Mouse (Mus musculus) cerebellum, adult 8-10 months (tissue): ENCODE data around the gene Fbp1.
"Not testable (repeated sequence)": the region's sequence is repeated elsewhere in the genome, so short reads cannot be mapped to it uniquely, and the experiment has no call there.

Experiments
- DNase-seq: peaks from one replicate; pipeline ENCODE4 v3.0.0; 2022

Fbp1 gene

DNA sequence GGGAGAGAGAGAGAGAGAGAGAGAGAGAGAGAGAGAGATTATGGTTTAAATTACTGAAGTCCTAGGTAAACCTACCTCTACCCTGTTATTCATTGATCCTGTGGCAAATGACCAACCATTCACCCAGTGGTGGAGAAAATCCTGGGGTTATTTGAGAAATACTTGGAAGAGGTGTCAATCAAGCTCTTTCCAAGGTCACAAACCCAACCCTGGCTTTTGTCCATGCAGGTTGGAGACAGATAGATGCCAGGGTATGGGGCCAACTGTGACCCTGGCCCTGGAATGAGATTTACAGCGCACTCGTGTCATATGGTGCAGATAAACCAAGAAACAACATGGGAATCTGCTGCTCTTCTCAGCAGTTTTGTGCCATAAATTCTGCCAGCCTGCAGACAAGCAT is 4.6 kb downstream of the Fbp1 start:
- no peak for DNase-seq

DNA sequence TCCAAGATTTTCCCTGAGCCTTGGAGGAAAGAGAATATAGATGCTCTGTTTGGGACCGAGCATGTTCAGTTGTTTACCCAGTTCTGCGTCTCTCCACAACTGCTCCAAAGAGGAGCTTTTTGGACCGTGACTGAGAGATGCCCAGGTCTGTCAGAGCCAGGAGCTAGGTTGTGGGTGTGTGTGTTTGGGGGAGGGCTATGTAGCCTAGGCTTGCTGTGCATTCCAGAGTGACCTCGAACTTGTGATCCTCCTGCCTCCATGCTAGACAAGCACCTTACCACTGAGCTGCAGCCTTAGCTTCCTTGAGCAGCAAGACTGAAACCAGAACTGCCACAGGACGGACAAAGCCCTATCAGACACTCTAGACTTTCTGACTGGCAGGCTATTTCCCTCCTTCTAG is 5.2 kb downstream of the Fbp1 start:
- no peak for DNase-seq

DNA sequence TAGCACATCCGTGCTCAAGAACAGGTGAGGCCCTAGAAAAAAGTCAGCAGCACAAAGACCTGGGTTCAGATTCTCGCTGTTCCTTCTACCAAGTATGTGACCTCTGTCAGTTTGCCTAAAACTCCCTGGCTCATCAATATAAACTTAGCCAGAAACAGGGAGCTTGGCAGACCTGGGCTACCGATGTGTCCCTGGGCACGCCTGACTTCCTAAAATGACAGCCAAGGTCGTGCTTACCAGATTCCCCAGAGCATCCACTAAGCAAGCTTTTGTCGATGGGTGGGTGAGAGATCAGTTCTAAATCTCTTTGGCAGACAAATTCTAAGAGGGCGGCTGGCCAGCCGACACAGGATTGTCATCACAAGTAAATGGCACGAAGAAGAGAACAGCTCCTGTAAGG is 6.7 kb downstream of the Fbp1 start:
- DNase-seq: no peak

DNA sequence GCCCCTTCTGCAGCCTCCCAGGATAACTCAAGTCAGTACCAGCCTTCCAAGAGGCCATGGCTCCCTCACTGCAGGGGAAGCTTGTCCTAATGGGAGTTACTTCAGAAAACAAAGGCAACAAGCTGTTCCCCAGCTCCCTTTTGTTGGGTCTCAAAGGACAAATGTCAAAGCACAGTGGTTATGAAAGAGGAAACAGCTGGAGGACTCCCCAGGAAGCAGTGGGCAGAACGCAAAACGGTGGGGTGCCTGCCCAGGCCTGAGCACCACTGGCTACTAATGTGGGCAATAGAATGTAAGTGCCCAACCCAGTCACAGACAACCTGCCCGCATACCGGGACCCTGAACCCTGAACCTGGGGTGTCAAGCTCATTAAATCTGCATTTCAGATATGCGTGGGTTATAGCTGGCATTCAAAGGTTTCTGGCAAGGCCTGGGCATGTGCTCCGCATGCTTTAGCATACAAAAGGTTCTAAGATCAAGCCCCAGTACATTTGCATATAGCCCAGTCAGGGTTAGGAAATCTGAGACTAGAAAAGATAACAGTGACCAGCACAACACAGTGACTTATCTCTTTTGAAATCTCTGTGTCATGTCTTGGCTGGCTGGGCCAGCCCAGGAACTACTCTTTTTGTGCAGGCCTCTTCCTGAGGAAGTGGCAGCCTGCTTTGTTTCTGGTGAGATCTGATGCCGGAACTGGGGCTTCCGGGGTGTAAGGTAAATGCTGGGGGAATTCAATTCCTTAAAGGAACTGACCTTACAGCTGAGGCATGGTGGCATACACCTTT is 8.1 kb downstream of the Fbp1 start:
- no peak for DNase-seq

DNA sequence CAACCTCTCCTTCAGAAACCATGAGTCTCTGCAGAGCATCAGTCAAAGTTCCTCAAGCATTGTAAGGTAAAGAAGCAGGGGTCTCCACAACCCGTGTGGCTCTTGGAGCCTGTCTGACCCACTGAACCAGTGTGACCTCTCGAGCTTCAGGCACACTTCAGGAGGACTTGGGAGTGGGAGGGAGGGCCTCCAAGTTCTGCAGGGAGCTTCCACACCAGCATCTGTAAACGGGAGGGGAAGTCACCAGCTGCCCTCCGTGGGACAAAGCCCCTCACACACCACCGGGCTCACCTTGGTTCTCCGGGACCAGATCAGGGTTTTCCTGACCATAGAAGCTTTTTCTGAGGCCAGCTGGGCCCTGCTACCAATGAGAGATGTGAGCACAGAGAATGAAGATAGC is 8.7 kb downstream of the Fbp1 start:
- no peak for DNase-seq

DNA sequence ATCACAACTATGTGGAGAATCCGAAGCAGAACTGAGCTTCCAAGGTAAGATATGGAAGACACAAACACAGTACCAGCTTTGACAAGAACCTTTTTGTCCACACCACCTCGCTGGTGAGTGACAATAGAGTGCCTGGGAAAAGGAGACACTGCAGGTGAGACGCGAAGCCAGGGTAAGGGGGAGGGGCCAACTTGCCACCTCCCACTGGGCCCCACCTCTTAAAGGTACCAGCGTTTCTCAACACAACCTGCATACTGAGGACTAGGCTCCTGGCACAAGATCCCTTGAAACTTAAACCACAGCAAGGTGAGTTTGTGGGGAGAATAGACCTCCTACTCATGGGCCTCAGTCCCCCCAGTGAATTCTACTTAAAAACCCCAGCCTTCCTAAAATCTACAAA is 10.8 kb downstream of the Fbp1 start:
- DNase-seq: no peak

DNA sequence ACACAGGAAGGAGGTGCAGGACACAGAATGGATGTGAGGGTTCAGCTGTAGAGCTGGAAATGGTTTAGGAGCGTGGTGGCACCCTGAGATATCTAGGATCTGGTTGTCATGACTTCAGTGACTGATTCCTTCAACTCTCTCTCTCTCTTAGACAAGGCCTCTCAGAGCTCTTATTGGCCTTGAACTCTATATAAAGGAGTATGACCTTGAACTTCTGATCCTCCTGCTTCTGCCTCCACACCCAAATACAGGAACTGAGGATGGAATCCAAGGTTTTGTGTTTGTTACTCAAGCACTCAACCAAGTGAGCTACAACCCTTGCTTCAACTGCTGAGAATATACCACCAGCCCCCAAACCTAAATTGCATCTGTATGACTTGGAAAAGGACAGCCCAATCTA is 12.0 kb downstream of the Fbp1 start:
- DNase-seq: no peak

DNA sequence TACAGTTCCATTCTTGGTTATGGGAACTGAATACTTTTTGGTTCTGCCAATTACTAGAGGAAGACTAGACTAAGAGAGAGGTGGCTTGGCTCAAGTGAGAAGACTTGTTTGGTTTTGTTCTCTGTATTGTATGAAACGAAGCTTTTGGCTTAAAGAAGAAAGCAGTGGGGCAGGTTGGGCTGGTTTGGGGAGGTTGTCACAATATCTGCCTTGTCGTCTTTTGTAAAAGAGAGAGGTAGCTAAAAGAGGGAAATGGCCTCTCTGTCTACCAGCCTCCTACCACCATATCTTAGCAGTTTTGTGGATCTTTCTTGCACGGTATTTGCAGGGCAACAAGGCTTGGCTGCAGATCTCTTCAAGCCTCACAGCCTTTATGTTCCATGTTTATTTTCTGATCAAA is 15.8 kb downstream of the Fbp1 start:
- no peak for DNase-seq

DNA sequence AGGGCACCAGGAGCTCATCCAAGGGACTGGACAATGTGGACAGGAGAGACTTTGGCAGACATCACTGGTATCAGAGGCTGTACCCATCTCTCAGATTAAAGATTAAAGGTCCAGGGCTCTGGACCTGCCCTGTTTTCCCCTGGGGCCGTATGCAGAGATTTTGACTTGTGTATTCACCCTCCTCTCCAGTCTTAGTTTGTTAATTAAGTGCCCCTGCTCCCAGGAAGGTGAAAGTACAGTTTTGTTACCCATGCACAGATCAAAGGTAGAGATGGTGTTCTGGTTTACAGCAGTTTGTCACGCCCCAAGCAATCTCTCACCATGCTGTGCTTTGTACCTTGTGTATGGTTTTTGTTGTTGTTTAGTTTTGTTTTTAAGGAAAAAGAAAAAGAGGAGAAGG is 17.5 kb downstream of the Fbp1 start:
- no peak for DNase-seq

DNA sequence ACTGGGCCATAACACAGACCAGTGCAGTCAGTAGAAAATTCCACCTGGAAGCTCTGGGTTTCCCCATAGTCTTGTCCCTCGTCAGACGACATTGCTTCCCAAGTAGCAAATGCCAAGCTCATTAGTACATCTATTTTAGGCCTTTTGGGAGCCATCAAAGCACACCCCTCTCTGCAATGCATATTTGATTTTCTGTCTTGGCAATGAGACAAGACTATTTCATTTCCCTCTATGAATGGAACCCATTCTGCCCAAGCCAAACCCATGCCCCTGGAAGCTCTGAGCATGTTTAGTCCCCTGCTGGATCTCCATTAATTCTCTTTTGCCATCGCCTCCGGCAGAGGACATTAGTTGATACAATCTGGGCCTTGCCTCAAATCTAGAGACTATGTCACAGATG is 21.3 kb downstream of the Fbp1 start:
- DNase-seq: no peak

DNA sequence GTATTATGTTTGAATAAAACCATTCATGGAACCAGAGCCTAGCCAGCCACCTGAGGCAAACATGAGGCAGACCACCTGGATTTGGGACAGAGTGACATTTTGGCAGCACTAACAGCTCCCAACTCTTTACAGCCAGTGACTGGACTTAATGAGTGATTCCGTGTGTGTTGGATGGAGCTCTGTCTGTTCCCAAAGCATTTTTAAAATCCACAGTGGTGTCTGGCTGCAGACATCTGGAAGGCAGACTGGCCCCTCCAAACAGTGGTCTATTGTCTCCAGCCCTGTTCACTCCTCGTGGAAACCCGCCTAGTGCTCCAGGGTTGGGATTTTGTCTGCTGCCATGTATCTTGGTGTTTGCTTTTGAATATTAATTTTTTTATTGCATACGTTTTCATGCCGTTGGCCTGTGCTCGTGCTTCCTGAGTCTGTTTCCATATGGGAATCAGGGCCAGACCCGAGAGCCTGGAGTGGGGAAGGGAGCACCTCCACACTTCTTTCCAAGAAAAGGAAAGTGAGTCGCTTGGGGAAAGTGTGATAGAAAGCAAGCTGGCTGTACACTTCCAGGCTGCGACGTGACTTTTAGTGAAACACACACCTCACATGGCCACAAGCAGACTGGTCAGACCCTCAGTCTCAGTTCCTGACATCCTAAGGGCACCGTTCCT is 22.3 kb downstream of the Fbp1 start:
- DNase-seq: no peak

DNA sequence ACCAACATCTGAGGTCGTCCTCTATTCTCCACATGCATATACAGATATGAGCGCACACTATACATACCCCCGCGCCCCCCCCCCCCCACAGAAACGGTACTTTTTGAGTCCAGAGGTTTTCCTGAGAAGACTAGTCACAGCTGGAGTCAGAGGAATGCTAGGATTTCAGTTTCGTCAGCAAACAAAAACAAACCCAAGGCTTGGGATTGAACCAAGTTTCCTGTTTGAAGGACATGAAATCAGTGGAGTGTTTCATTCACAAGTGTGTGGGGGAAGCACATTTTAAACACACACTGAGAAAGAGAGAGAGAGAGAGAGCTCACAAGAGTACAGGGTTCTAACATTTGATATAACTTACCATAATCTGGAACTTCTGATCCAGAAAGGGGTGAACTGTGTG is 24.3 kb downstream of the Fbp1 start:
- no peak for DNase-seq

DNA sequence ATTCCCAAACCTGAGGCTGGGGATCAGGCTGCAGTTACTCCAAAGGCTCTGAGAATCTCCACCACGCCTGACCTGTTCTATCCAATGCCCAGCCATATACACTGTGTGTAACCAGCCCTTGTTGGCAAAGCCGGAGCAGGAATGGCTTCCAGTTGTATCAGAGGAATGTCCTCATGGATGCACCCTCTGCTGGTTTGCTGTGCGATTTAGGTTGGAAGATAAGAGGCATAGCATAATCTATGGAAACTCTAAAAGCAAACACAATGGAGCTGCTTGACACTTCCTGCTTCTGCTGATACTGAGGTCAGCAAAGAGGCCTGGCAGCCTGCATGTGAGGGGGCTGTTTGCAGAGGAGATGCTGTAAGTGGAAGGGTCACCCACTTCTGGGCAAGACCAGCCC is 25.2 kb downstream of the Fbp1 start:
- DNase-seq: no peak

DNA sequence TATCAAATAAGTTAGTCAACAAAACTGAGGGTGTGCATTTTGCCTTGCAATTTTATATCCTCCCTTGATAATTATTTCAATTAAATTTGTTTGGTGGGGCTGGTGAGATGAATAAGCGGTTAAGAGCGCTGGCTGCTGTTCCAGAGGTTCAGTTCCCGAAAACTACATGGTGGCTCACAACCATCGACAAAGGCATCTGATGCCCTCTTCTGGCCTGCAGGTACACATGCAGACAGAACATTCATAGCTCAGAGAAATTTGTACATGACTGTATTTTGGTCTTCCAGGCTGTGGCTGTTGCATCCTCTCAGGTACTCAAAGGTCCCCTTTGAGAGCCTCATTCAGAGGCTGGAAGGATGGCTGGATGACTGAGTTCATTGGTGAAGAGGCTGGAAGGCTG is 28.0 kb downstream of the Fbp1 start:
- DNase-seq: no peak

DNA sequence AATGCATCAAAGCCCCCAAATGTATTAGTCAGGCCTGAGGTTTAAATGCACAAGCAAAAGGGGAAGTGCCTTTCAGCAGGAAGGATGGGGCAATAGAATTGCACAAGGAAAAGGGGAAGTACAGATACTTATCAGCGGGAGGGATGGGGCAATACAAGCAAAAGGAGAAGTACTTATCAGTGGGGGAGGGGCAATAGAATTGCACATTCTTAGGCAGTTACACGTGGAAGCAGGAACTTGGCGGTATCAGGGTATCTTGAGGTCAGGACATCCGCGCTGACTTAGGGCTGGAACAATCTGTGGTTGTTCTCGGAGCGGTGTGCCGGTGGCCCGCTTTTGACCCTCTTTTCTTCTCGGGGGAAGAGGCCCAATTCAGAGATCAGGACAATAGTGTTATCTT is 28.8 kb downstream of the Fbp1 start:
- not testable (repeated sequence) for DNase-seq

DNA sequence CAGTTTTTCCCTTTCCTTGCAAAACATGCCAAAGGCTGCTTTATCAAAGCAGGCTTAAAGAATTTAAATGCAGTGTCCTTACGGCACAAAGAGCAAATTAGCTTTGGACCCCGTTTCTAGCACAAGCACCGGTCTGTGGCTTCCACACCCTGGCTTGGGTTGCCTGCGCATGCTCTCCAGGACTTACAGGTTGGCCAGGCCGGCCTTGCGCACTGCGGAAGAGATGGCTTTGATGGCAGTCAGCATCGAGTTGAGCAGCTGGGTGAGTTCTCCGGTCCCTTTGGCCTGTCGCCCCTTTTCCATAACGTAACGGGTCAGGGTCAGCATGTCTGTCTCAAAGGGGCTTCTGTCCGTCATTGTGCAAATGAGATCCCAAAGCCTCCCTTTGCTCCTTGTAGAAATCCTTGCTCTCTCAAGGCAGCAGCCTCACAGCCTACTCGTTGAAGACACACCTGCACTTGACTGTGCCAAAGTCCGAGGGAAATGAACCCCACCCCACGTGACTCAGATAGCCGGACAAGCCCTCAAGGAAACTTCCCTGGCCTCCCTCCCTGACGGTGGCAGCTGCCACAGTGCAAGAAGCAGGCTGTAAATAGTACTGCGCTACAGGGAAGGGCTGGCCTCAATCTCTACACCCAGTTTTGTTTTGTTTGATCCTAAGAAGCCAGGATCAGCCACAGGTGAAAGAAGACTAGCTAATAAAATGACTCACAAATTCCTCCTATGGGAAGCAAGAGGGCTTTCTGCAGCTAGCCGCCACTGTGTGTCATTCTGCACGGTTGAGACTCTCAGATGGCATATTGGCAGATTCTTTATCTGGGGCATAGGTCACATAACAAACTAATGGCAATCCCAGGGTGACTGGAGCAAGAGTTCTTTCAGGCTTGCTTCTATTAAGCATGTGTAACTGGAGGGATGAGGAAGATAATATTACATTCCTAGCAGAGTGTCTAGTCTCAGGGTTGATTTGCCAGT is 29.9 kb downstream of the Fbp1 start, which contains the start of gene Fbp2:
Gene Fbp2 (minus strand): TSS at position 482 of the 975 bp plus-strand sequence.
- DNase-seq: no peak

DNA sequence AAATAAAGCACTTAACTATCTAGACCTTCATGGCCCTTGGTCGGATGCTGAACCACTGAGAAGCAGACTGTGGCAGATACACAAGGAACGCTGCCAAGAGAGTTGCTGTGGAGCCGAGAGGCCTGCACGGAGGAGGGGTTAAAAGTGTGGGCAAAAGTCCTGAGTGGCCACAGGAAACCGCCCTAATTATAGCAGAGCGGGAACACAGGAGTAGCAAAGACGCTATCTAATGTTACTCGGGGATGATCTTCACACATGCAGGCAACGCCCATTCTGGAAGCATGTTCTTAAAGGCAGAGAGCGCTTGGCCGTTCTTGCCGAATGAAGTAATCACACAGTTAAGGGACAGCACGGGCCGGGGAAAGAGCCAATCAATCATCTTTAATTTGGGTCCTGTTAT is 31.2 kb downstream of the Fbp1 start:
- no peak for DNase-seq

DNA sequence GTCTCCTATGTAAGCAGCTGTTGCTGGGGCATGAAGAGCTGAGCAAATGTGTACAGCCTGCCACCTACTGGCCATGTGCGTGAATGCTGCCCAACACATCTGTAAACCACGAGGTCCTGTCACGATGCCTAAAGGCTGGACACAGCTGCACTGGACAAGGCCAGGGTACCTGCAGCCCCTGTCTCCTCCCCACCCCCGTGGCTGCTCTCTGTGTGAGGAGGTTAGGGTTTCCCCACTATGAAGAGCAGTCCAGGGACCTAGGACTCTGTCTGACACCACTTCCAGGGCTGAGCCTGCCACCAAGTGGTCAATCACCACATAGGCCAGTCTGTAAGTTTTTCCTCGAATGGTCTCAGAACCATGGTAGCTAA is 31.8 kb downstream of the Fbp1 start:
- DNase-seq: peak; percentile 36

DNA sequence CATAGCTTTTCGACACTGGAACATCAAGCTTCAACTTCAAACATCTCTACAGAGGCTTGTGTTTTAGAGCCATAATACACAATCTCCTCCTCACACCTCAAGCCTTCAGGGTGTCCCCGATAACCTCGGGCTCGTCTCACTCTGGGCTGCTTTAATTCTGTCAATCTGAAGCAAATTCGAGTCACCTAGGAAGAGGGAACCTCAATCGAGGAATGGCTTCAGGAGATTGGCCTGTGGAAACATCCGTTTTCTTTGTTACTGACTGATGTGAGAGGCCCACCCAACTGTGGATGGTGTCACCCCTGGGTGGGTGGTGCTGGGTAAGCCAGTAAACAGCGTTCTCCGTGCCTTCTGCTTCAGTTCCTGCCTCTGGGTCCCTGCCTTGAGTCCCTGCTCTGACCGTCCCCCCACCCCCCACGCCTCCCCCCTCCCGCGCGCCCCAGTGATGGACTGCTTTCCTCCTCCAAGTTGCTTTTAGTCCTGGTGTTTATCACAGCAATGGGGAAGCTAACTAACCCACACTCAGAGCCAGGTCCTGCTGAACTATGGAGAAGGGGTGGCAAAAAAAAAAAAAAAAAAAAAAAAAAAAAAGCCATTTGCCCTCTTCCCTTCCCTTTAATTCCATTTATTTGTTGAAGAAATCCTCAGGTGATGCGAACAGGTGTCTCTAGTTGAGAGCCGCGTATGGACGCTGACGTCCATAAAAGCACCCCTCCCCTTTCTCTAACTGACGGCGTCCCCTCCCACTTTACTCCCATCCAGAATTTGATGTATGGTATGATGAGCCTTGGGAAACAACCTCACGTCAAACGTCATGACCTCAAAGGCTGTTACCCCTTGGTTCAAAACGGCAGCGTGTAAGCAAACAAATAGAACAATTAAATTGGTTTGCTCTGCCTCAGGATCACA is 32.4 kb downstream of the Fbp1 start:
- no peak for DNase-seq

DNA sequence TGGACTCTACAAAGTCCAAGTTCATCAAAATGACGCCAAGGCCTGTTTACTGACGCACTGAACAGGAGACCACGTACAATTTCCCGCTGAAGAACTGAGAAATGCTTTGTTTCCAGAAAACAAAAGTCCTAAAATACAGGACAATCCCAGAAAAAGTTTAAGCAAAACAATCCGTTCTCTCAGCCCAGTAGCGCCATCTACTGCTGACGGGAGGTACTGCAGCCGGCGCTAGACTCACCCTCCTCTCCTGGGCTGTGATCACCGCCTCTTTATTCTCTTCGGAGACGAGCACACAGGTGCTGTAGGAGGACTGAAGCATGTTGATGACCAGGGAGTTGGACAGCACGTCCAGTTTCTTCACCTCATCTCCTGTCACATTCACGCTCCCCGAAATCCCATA is 33.4 kb downstream of the Fbp1 start:
- peak; percentile 50 for DNase-seq

DNA sequence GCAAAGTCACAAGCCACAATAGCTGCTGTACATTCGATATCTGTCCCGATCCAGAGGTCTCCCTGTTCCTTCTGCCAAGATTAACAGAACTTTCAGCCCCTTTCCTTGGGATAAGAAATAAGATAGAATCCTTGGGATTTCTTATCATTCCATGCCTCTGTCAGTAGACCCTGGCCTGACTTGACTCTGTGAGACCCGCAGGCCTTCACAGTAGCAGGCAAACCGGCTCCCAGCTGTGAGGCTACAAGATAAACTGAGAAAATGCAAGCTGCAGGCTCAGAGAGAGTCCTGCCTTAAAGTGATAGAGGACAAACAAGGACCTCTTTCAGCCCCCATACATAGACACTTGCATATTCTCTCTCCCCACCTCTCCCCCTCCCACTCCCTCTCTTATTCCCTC is 54.7 kb downstream of the Fbp1 start:
- DNase-seq: no peak

DNA sequence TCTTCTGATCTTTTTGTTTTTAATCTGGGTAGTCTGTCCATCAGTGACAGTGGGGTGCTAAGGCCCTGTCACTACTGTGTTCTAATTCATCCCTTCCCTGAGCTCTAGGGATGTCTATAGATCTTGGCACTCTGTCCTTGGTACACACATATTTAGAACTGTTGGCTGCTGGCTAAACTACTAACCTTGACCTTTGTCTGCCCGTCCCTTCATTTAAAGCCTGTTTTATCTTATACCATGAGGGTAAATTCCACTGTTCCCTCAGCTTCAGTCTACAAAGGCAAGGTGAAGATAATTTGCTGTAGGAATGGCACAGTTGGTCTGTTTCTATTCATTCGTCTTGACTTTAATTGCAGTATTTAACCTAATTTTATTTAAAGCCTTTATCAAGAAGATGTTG is 55.8 kb downstream of the Fbp1 start:
- no peak for DNase-seq

DNA sequence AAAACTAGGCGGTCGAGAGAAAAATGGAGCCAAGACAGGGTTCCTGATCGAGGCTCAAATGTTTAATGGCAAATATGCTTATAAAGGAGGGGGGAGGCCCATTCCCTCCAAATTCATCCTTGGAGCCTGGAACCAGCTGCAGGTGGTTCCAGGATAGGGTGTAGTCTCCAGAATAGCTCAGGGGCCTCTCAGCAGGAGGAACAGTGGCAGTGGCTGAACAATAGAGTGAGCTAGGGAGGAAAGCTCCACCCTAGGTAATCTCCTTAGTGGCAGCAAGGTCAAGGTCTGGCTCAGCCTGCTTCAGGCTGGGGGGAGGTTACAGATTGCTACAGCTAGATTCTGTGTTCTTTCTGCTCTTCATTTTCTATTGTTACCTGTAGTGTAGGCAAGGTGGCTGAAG is 72.4 kb downstream of the Fbp1 start:
- DNase-seq: not testable (repeated sequence)
